Mouse (Mus musculus) intestine, postnatal 0 days (tissue): ENCODE data around the gene Slc16a5. TPM values are rescaled to one million over a fixed set of nuclear protein-coding genes. Genes with fewer than 3 reads are reported as not detected.
A peak's percentile ranks its signal among the peaks of the same experiment; 100 is the strongest.
"Not testable (repeated sequence)": the region's sequence is repeated elsewhere in the genome, so short reads cannot be mapped to it uniquely, and the experiment has no call there.

Experiments
- ATAC-seq: fragments of 200-750 bp; cut with Nextera tagmentation; 2 replicates; pipeline ENCODE4 v1.8.0; 2017; ENCODE audit warnings: mild to moderate bottlenecking, moderate TSS enrichment, moderate library complexity
- H3K27ac ChIP-seq: fragments of 300-500 bp; sonication (generic); 2 replicates; pipeline ENCODE4 v1.5.1; 2014; ENCODE audit warnings: mild to moderate bottlenecking, low read depth, low read length, moderate library complexity
- H3K27me3 ChIP-seq: fragments of 300-500 bp; sonication (generic); replicated peaks from 2 replicates; pipeline ENCODE4 v1.6.1; 2014; ENCODE audit warnings: low read length, mixed read lengths; ENCODE audit not compliant: control insufficient read depth, insufficient read depth
- H3K36me3 ChIP-seq: fragments of 300-500 bp; sonication (generic); 2 replicates; pipeline ENCODE4 v1.6.1; 2014; ENCODE audit warnings: mild to moderate bottlenecking, moderate library complexity; ENCODE audit not compliant: control insufficient read depth, insufficient read depth
- H3K4me1 ChIP-seq: fragments of 300-500 bp; sonication (generic); replicated peaks from 2 replicates; pipeline ENCODE4 v1.6.1; 2014; ENCODE audit warnings: antibody characterized with exemption, low read length, mixed read lengths; ENCODE audit not compliant: control insufficient read depth, insufficient read depth
- H3K4me2 ChIP-seq: fragments of 300-500 bp; sonication (generic); replicated peaks from 2 replicates; pipeline ENCODE4 v1.6.1; 2014; ENCODE audit warnings: low read depth, mild to moderate bottlenecking, moderate library complexity
- H3K4me3 ChIP-seq: fragments of 300-500 bp; sonication (generic); 2 replicates; pipeline ENCODE4 v1.5.1; 2014; ENCODE audit warnings: low read depth, low read length
- H3K9ac ChIP-seq: fragments of 300-500 bp; sonication (generic); 2 replicates; pipeline ENCODE4 v1.6.1; 2014; ENCODE audit warnings: mild to moderate bottlenecking, low read depth, low read length
- H3K9me3 ChIP-seq: fragments of 300-500 bp; sonication (generic); 2 replicates; pipeline ENCODE4 v1.6.1; 2016; ENCODE audit warnings: mixed run types; ENCODE audit not compliant: control insufficient read depth
- CTCF ChIP-seq: sonication (generic); IDR thresholded peaks from 2 replicates; pipeline ENCODE4 v1.5.1; 2016; ENCODE audit warnings: low read depth, mild to moderate bottlenecking, control low read depth, antibody characterized with exemption, moderate library complexity
- WGBS: fragments of 180-500 bp; shearing (Covaris S2); extraction: QIAGEN DNeasy Blood & Tissue Kit; methylation state at CpG from one replicate; pipeline ENCODE4 v1.1.7; 2014; 5-methylcytosine and 5-hydroxymethylcytosine counted together
- polyA plus RNA-seq: library from polyadenylated mRNA; unstranded; fragments of >200 nt; fragmentation: Nextera tagmentation; extraction: Ambion mirVana; gene quantifications from 2 replicates; pipeline ENCODE4 v1.2.1, GENCODE M21; 2015

Slc16a5 gene
- polyA plus RNA-seq, 1 experiment from 2014 or later = 3.0 TPM

DNA sequence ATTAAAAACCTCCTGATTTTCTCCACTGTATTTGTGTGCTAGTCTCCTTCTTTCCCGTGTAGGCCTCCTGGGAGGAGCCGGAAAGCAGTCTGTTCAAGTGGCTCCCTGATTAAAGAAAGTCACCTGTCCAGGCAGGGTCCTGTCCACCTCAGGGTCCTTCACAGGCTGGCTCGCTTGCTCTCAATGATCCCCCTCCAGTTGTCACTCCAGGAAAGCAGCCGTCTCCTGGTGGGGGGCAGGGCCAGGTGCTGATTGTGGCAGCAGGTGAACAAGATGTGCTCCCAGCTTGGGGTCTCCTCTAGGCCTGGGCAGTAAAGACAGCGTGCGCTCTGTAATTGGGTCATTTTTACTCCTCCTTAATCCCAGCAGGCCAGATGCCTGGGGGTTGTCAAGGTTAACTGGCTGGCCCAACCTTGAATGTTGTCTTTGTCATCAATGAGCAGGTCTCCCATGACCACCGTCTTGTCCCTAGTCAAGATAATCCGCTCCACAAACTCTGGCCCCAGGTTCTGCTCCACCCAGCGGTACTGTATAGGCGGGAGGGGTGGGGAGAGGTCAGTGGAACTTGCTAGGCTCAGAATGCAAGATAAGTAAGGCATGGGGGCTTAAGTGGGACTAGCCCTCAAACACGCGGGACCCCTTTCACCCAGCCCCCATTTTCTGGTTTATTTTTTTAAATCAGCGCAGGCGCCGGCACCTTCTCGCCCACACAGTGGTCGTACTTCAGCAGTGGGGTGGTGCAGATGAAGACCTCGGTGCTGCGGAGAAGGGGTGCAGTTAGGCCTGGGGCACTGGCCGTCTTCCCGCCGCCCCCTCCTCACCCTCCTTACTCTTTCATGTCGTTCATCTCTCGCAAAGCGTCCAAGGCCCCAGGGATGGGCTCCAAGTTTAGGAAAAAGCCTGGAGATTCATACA, 28.4 kb downstream of the Slc16a5 start:
- Histone ChIP-seq H3K27me3 (no peaks in the 10 kb centered on the region), H3K9me3 (no peaks in the 10 kb centered on the region), H3K4me3 (peak overlapping the region; percentile 67), H3K27ac (0 out of 2 replicates have a peak overlapping the region, but pooled peaks have one; percentile 82), H3K4me2 (peak overlapping the region; percentile 83), H3K36me3 (peaks cover 19% of the 10 kb centered on the region; the same call in 1 of the 2 replicates), H3K9ac (peak overlapping the region; percentile 74), H3K4me1 (no peaks in the 10 kb centered on the region; the same call in 1 of the 2 replicates)
- TF ChIP-seq CTCF = no peak
- ATAC-seq = peak; percentile 9; the same call in 1 of the 2 replicates
- WGBS = 18% methylated on average over 25 of the region's 25 CpGs

GRCm38 (mm10) chr11:115491356-115492083, 29.2 kb downstream of the Slc16a5 start, which contains the start of gene Nt5c:
TSS of gene Nt5c (minus strand) at chr11:115491862.
- WGBS = under 1% methylated on average over 43 of the region's 43 CpGs
- H3K27me3 ChIP-seq = no peaks in the 10 kb centered on the region
- no peaks in the 10 kb centered on the region for H3K9me3 ChIP-seq
- peaks cover 19% of the 10 kb centered on the region; the same call in 1 of the 2 replicates for H3K36me3 ChIP-seq
- H3K4me1 ChIP-seq = no peaks in the 10 kb centered on the region; the same call in 1 of the 2 replicates
- H3K27ac ChIP-seq = peak within 1 kb of the TSS; percentile 82
- H3K4me3 ChIP-seq = peak within 1 kb of the TSS; percentile 67
- ATAC-seq = peak; percentile 94
- peak; percentile 88 for TF ChIP-seq CTCF
- H3K4me2 ChIP-seq = peak within 1 kb of the TSS; percentile 83
- H3K9ac ChIP-seq = peak within 1 kb of the TSS; percentile 74

DNA sequence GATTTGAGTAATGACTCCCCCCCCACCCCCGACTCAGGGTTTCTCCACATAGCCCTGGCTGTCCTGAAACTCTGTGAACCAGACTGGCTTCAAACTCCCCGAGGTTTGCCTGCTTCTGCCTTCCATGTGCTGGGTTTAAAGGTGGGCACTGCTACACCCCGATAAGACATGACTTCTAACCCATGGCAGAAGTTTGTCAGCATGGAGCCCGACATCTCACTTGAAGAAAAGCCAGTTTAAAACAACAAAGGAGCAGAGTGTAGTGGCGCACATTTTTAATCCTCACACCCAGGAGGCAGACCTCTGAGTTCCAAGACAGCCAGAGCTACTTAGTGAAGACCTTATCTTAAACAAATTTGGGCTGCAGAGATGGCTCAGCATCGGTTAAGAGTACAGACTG, 30.1 kb downstream of the Slc16a5 start:
- WGBS = 31% methylated on average over 6 of the region's 6 CpGs
- no peak for ATAC-seq
- Histone ChIP-seq H3K27me3 (no peaks in the 10 kb centered on the region), H3K4me1 (no peaks in the 10 kb centered on the region; the same call in 1 of the 2 replicates), H3K9ac (peak overlapping the region; percentile 74; the same call in 1 of the 2 replicates), H3K4me3 (peak overlapping the region; percentile 67), H3K27ac (no peak overlapping the region), H3K9me3 (no peaks in the 10 kb centered on the region), H3K36me3 (peaks cover 22% of the 10 kb centered on the region; the same call in 1 of the 2 replicates), H3K4me2 (peak overlapping the region; percentile 83)
- TF ChIP-seq CTCF = no peak

- not testable (repeated sequence) for H3K4me1 ChIP-seq, H3K9ac ChIP-seq, H3K27ac ChIP-seq, H3K4me2 ChIP-seq, ATAC-seq, H3K27me3 ChIP-seq, H3K4me3 ChIP-seq, H3K9me3 ChIP-seq
- 87% methylated on average over 9 of the region's 9 CpGs for WGBS
- peaks cover 37% of the 10 kb centered on the region for H3K36me3 ChIP-seq
Observed at GRCm38 (mm10) chr11:115496559-115496958, 34.3 kb downstream of the Slc16a5 start.

DNA sequence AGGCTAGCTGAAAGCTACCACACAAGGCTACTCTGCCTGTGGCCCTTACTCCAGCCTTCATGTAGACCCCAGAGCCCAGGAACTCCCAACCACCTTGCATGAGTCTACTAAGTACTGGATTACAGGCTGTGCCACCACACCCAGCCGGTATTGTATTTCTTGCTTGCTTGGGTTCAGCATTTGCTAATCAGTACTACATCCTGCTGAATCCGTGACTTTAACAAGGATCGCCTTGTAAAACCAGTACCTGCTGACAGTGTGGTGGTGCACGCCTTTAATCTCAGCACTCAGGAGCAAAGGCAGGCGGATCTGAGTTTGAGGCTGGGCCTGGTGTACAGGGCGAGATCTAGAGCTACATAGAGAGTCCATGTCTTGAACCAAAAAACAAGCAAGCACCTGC, 40.4 kb downstream of the Slc16a5 start:
- Histone ChIP-seq H3K4me1 (no peaks in the 10 kb centered on the region), H3K4me2 (no peak overlapping the region)

GRCm38 (mm10) chr11:115506586-115506985, 44.3 kb downstream of the Slc16a5 start:
- Histone ChIP-seq H3K36me3 (peaks cover 11% of the 10 kb centered on the region), H3K27me3 (no peaks in the 10 kb centered on the region), H3K4me1 (peaks cover under 1% of the 10 kb centered on the region), H3K9ac (no peak overlapping the region), H3K9me3 (no peaks in the 10 kb centered on the region), H3K4me3 (no peak overlapping the region), H3K27ac (no peak overlapping the region), H3K4me2 (no peak overlapping the region)
- ATAC-seq = no peak
- 60% methylated on average over 3 of the region's 3 CpGs for WGBS
- no peak for TF ChIP-seq CTCF

More for the DNA sequence above, 40.4 kb downstream of the Slc16a5 start:
- Histone ChIP-seq H3K27ac (peak overlapping the region; percentile 15; the same call in 1 of the 2 replicates), H3K36me3 (peaks cover 43% of the 10 kb centered on the region), H3K9ac (no peak overlapping the region), H3K4me3 (no peak overlapping the region), H3K9me3 (no peaks in the 10 kb centered on the region), H3K27me3 (no peaks in the 10 kb centered on the region)
- ATAC-seq = no peak
- TF ChIP-seq CTCF = no peak
- WGBS = 72% methylated on average over 6 of the region's 6 CpGs
